Mouse (Mus musculus) lung, adult 2 months (tissue): Measurements from ENCODE around the gene Ctdsp2. TPM values are rescaled to one million over a fixed set of nuclear protein-coding genes. Genes with fewer than 3 reads are reported as not detected.

Source experiments
- DNase-seq: peaks from one replicate; pipeline ENCODE4 v3.0.0; 2022
- H3K4me1 ChIP-seq: fragments of 200-500 bp; 2 replicates; pipeline ENCODE4 v1.6.1; 2011; ENCODE audit warnings: low read length; ENCODE audit not compliant: control insufficient read depth, insufficient read depth
- H3K4me3 ChIP-seq: fragments of 200-500 bp; replicated peaks from 2 replicates; pipeline ENCODE3; 2011; ENCODE audit warnings: low read depth, mild to moderate bottlenecking, control low read depth, low read length; ENCODE audit errors: extremely low read depth
- CTCF ChIP-seq: fragments of 200-500 bp; IDR thresholded peaks from 2 replicates; pipeline ENCODE4 v1.5.1; 2011; ENCODE audit warnings: mild to moderate bottlenecking, low read length, control low read depth; ENCODE audit not compliant: insufficient read depth
- POLR2A ChIP-seq: fragments of 200-500 bp; IDR thresholded peaks from 2 replicates; pipeline ENCODE4 v1.6.1; 2011; ENCODE audit warnings: low read depth, mild to moderate bottlenecking, control low read depth, low read length, borderline replicate concordance; ENCODE audit errors: extremely low read depth
- WGBS: fragments of 180-500 bp; shearing (Covaris S2); methylation state at CpG from one replicate; pipeline ENCODE4 v1.1.7; 2018; 5-methylcytosine and 5-hydroxymethylcytosine counted together
- polyA plus RNA-seq: library from polyadenylated mRNA; depleted of rRNA; stranded (reverse); fragments of >200 nt; gene quantifications from 2 replicates; pipeline ENCODE4 v1.2.3, GENCODE M21; 2012

Gene Ctdsp2
- polyA plus RNA-seq, 1 experiment: 227 TPM

DNA sequence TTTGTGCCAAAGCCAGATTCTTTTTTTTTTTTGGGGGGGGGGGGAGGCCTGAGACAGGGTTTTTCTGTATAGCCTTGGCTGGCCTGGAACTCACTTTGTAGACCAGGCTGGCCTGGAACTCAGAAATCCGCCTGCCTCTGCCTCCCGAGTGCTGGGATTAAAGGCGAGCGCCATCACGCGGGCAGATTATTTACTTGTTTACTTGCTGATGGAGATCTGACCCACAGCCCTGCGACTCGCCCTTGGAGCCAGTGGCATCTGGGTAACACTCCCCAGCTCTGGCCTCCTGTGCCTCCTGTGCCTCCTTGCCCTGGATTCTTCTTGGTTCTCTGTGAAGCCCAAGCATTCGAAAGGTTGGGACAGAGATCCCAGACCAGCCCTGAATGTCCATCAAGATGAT is 7.1 kb downstream of the Ctdsp2 start:
- 56% methylated on average over 9 of the region's 9 CpGs for WGBS
- DNase-seq: no peak
- H3K4me1 ChIP-seq: peaks cover 73% of the 10 kb centered on the region
- TF ChIP-seq CTCF (no peak), POLR2A (no peak)
- no peak overlapping the region for H3K4me3 ChIP-seq

DNA sequence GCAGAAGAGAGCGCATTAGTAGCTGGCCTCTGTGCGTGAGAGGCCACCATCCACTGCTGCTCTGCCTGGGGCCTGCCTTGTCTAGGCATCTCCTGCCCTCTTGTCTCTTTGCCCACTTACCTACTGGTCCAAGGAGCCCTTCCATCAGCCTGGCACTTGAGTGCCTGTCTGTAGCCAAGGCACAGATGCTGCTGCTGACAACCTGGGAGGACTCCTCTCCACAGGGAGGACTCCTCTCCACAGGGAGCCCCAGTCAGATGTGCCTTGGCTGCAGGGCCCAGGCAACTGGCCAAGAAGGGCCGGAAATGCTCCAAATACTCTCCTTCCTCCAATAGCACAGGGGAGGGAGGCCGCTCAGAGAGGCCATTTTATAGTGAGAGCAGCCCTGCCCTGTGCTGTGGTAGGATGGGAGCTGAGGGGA is 8.0 kb downstream of the Ctdsp2 start:
- TF ChIP-seq POLR2A (no peak), CTCF (no peak)
- WGBS: 18% methylated on average over 4 of the region's 4 CpGs
- Histone ChIP-seq H3K4me1 (peaks cover 77% of the 10 kb centered on the region), H3K4me3 (no peak overlapping the region)
- DNase-seq: peak; percentile 84

GRCm38 (mm10) chr10:126987183-126988118 is 8.9 kb downstream of the Ctdsp2 start:
- Histone ChIP-seq H3K4me1 (peaks cover 70% of the 10 kb centered on the region), H3K4me3 (peak overlapping the region; percentile 7)
- no peak for TF ChIP-seq CTCF
- TF ChIP-seq POLR2A: 0 out of 2 replicates have a peak, but pooled peaks have one; percentile 19
- 22% methylated on average over 8 of the region's 8 CpGs for WGBS
- DNase-seq: no peak

DNA sequence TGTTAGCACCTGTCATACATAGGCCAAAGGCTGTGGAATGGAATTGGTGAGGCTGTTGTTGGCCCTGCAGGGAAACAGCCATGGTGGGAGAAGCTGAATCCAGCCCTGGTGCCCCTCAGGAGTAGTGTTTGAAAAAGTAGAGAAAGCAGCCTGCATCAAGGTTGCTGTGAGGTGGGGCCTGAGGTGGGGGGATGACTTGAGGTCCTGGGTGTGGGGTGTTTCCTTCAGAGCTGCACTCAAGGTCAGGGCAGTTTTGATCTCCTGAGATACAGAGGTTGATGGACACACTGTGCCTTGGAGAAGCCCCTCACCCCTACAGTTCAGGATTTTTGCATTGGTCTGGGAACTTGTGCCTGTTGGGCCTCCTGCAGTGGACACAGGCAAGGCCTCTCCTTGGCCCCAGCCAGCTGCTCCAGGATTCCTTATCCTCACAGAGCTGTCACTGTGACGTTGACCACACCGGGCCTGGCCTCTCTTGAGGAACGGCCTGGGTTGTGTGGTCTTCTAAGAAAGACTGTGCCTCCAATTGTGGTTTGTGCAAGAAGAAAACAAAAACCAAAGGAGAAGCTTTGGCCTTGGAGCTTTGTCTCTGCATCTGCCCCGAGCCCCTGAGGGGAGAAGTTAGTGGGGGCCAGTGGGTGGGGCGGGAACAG is 10.1 kb downstream of the Ctdsp2 start:
- DNase-seq: no peak
- WGBS: 33% methylated on average over 5 of the region's 5 CpGs
- Histone ChIP-seq H3K4me3 (no peak overlapping the region), H3K4me1 (peaks cover 58% of the 10 kb centered on the region)
- TF ChIP-seq CTCF: no peak
- TF ChIP-seq POLR2A: no peak

- Histone ChIP-seq H3K4me3 (no peak overlapping the region), H3K4me1 (peaks cover 43% of the 10 kb centered on the region)
- TF ChIP-seq POLR2A: no peak
- peak; percentile 96 for TF ChIP-seq CTCF
- peak; percentile 88 for DNase-seq
- WGBS: 20% methylated on average over 7 of the region's 7 CpGs
These were observed 12.0 kb downstream of the Ctdsp2 start for GRCm38 (mm10) chr10:126990313-126991056.

DNA sequence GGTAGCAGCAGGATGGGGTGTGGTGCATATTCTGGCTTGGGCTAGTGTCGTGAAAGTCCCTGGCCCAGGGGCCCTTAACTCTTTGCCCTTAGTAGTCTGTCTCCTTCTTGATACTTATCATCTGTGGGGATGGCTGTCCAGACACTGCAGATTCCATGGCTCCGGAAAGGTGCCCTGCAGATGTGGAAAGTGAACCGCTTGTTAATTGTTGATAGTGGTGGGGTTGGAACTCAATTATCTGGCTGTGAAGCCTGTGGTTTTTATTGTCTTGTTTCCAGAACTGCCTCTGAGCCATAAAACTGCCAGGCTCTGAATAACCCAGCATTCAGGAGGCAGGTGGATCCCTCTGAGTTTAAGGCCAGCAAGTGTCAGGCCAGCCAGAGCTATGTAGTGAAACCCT is 13.2 kb downstream of the Ctdsp2 start:
- WGBS: 45% methylated on average over 3 of the region's 3 CpGs
- no peak for TF ChIP-seq CTCF
- no peak for TF ChIP-seq POLR2A
- DNase-seq: no peak
- Histone ChIP-seq H3K4me1 (peaks cover 34% of the 10 kb centered on the region), H3K4me3 (no peak overlapping the region)

DNA sequence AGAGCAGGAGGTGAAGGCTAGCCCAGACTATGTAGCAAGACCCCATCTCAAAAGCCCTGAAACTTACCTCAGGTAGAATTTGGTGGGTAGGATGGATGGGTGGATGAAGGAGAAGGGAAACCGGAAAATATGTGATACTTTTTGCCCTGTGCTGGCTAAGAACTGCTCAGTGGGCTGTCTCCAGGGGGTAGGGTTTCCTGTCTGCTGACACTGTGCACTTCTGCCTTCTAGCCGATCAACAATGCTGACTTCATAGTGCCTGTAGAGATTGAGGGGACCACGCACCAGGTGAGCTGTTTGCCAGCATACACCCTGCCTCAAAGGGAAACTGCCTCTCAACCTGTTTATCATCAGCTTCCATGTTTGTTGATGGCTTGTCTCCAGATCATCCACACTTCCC is 15.1 kb downstream of the Ctdsp2 start:
- Histone ChIP-seq H3K4me1 (peaks cover 15% of the 10 kb centered on the region), H3K4me3 (no peak overlapping the region)
- 52% methylated on average over 3 of the region's 3 CpGs for WGBS
- DNase-seq: no peak
- TF ChIP-seq CTCF: no peak
- no peak for TF ChIP-seq POLR2A

DNA sequence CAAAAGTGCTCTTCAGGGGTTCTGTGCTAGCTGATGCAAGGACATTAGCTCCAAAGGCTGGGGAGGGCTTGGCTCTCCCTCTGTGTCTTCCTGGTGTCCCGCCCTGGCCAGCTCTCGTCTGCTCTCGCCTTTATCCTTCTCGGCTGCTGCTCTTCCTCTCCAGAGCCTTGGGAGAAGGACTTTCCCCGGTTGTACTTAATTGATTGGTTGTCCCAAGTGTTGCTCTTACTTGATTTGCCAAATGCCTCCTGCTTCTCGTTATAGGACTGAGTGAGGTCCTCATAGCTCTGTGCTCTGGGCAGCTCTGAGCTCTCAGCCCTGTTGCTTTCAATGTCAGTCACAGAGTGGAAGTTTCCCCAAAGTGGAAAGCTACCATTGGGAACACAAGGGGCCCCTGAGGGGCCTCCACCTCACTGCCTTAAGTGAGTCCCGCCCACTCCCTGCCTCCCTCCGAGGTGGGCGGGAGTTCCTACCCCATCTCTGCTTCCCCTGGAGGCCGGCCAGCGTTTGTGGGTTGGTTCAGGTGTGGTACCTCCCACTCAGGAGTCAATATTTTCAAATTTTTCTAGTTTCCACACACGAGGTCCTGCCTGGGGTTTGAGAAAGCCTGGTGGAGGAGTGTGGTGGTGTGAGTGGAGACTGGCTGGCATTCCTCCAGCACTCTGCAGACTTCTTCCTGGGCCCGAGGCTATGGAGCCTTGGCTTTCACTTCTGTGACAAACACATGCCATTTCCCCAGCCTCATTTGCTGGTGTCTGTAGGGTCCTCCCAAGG is 19.0 kb downstream of the Ctdsp2 start:
- Histone ChIP-seq H3K4me3 (no peak overlapping the region), H3K4me1 (0 out of 2 replicates have a peak, but pooled peaks cover 2% of the 10 kb centered on the region)
- DNase-seq: no peak

DNA sequence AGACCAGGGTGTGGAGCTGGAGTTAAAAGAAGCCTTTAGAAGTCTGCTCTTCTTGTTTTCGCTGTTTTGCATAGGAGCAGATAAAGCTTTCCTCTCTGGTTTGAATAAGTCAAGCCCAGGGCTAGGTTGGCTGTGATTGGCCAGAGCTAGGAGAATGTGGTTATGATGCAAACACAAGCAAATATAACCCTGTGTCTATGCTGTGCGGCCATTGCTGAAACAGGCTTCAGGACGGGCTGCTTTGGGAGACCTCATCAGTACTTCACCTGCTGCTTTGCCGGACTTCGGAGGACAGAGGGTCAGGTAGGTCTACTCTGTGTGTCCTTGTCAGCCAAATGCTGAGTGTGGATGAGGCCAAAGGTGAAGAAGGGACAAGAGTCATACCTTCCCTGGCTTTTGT is 22.0 kb downstream of the Ctdsp2 start, which contains the start of gene Avil:
Avil (plus strand) TSS at position 181 of the 400 bp plus-strand sequence.
- WGBS: 78% methylated on average over 5 of the region's 5 CpGs
- DNase-seq: no peak
- H3K4me3 ChIP-seq: no peak within 1 kb of the TSS
- TF ChIP-seq POLR2A (no peak), CTCF (no peak)
- 0 out of 2 replicates have a peak, but pooled peaks cover 2% of the 10 kb centered on the region for H3K4me1 ChIP-seq

More for the DNA sequence above, 19.0 kb downstream of the Ctdsp2 start:
- WGBS: 47% methylated on average over 13 of the region's 13 CpGs
- TF ChIP-seq CTCF: no peak
- TF ChIP-seq POLR2A: no peak
